Mouse (Mus musculus) frontal cortex, postnatal 14 days (tissue): ENCODE data around the gene Slc2a10.

Experiments
- DNase-seq, 2 experiments: peaks; one replicate each; pipeline ENCODE4 v3.0.0; 2022; ENCODE audit warnings: low spot score in 2 of 2

Gene Slc2a10

GRCm38 (mm10) chr2:165503259-165504203 lies at the start of gene Slc2a10:
Slc2a10 (plus strand) TSS chr2:165503787.
- no peak for DNase-seq

- DNase-seq = no peak
These were observed 46.9 kb upstream of the Slc2a10 start for GRCm38 (mm10) chr2:165456710-165457109.

- no peak for DNase-seq
These were observed 45.4 kb upstream of the Slc2a10 start for GRCm38 (mm10) chr2:165458189-165458588.

DNA sequence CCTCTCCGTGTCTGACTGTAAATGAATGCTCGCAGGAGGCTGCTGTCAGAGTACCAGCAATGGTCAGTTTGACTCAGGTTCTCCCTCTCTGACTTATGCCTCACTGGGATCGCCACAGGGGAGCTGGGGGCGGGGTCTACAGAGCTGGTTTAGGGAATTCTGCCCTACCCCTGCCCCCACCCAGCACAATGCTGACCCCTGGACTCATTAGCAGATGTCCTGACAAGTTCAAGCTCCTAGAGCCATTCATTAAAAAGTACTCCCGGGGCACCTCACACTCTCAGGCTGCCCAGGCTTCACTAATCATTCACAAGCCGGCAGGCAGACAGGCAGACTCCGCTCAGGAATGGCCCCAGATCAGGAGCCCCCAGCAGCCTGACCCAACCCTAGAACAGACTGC lies 43.9 kb upstream of the Slc2a10 start:
- DNase-seq = no peak

- no peak for DNase-seq
These were observed 35.6 kb upstream of the Slc2a10 start for GRCm38 (mm10) chr2:165467824-165468452.

GRCm38 (mm10) chr2:165470167-165470566 lies 33.4 kb upstream of the Slc2a10 start:
- no peak for DNase-seq

DNA sequence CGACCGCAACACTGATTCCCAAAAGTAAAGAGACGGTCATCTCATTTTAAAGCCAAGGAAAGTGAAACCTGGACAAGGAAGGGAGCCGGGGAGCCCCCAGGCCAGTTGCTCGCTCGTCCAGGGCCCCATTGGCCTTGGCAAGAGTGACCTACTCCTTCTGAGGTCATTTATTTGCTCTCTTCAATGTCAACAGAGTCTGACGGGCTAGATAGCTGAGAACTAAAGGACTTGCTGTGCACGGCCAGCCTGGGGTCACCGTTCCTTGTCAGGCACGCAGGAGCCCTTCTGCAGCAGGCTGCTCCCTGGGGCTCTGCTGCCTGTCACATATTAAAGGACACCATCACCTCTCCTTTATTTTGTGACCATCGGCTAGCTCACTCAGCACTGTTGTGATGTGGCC lies 31.6 kb upstream of the Slc2a10 start:
- DNase-seq = no peak

GRCm38 (mm10) chr2:165473003-165473402 lies 30.6 kb upstream of the Slc2a10 start, which contains the start of gene Slc13a3:
Slc13a3 (minus strand) TSS chr2:165473230.
- DNase-seq = no peak

- DNase-seq = no peak
These were observed 28.2 kb upstream of the Slc2a10 start for GRCm38 (mm10) chr2:165475412-165475811.

GRCm38 (mm10) chr2:165475850-165476249 lies 27.7 kb upstream of the Slc2a10 start:
- no peak for DNase-seq

DNA sequence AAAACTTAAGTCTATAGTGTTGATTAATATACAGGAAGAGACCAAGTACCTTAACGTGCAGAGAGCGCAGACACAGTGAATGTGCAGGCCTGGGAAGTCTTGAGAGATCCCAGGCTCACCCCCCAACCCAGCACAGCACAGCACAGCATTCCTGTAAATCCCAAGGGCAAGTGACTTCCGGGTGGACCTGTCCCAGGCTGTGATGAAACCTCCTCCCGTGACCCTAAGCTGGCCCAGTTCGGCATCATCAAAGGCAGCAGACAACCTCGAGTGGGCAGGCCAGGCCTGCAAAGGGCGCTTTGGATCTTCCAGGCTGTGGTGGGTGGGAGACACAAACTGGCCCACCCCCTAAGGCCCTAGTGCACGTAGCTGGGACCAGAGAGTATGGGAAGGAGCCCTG lies 21.6 kb upstream of the Slc2a10 start:
- DNase-seq = no peak

- DNase-seq = no peak
These were observed 19.4 kb upstream of the Slc2a10 start for GRCm38 (mm10) chr2:165484152-165484551.

- DNase-seq = no peak
These were observed 17.8 kb upstream of the Slc2a10 start for GRCm38 (mm10) chr2:165485826-165486225.

DNA sequence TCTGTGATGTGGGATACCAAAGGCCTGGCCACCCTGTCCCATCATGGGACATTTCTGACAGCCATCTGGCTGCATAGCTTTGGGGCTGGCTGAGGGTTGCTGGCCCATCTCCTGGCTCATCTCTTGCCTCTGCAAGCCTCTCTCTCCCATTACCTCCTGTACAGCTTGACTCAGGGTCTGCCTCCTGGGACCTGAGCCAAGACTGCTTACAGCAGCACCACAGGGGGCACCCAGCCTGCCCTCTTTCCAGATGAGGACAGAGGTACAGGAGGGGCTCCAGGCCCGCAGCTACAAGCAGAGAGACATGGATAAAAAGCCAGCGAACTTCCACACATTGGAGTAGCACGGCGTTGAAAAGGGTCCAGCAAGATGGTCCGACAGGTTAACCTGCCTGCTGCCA lies 17.2 kb upstream of the Slc2a10 start:
- no peak for DNase-seq

GRCm38 (mm10) chr2:165486881-165487535 lies 16.6 kb upstream of the Slc2a10 start:
- peak; percentile 46 to 60 for DNase-seq

DNA sequence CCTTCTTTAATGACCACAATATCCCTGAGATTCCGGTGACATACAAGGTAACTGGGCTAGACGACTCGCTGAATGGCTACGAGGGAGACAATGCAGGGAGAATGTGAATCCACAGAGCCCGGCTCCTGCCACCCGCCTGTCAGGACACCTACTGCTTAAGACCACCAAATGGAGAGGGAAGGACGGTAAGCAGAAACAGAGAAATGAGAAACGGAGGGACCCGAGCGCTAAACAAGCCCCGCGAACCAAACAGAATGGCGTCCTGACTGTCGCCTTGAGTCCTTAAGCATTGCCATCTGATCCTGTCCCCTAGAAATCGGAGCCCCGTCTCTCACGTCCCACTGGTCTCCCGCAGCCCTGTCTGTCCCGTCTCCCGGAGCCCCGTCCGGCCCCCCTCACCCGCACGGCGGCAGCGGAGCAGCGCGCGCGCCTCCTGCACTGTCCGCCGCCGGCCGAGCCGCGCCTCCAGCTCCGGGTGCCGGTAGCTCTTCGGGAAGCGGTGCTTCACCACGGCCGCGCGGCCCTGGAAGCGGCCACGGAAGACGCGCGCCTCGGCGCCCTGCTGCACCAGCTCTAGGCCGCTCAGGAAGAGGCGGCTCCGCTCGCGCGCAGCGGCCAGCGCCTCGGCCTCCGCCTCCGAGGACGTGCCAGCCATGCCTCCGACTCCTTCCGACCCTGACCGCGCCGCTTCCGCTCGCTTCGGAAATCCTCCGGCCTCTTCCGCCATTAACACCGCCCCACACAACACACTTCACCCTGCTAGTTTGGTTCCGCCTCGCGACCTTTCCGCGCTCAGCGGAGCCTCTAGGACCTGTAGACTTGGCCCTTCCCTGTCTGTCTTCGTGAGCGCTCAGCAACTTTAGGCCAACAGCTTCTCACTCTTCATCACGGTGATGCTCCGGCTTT lies 10.7 kb upstream of the Slc2a10 start, which contains the start of gene Trp53rka:
TSS of gene Trp53rka (minus strand) at position 677 of the 906 bp plus-strand sequence.
- peak; percentile 69 to 72 for DNase-seq

DNA sequence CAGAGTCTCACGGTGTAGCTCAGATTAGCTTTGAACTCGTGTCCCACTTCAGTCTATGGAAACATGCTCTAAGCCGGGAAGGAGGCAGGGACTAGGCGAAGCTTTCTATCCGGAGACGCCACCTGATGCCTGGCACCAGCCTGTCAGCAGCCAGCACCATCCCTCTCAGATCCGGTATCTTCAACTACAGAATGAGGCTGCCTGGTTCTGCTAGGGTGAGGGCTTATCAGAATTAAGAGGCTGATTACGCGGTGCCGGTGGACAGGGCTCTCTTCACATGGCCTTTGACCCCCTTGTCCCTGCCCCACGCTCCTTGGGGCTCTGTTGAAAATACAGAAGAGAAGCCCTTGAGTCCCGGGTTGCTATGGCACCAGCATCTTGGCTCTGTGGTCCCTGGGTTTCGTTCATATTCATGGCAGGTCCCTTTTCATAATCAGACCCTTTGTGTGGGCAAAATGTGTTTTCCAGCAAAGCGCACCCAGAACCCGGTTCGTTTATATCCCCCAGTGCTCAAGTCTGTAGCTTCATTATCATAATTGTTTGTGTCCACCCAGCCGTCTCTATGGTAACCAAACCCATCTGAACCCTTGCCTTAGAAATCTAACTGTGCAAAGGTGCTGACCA lies 9.9 kb upstream of the Slc2a10 start:
- DNase-seq = peak; percentile 42 to 68

DNA sequence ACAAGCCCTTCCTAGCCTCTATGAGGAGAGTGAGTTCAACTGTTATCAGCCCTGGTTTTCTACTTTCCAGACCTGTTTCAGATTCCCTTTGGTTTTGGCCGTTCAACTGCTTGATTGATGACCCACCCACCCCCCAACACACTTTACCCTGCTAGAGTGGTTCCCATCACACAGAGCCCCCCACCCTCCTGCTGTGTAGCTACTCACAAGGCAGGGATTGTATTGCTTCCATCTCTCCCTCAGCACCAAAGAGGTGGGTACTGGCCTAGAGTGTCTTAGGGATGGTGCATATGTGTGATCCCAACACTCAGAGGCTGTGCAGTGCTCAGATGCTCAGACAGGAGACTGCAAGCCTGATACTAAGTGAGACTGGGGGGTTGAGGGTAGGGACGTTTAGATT lies 9.1 kb upstream of the Slc2a10 start:
- no peak for DNase-seq

DNA sequence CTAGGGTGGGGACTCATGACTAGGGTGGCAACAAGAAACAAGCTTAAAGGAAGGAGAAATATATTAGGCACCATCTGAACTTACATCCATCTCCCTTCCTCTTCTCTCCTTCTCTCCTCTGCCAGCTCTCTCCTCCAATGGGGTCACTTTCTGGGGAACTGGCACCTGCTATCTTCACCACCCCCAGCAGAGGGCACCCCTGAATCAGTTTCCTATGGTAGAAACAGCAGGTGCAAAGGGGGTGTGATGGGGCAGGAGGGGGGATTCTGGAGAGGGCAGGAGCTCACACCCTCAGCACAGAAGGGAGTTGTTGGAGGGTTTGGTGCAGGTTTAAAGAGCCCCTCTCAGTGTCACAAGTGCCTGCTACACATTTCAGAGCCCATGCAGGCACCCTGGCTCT lies 7.3 kb upstream of the Slc2a10 start:
- DNase-seq = peak in 1 of 2 experiments; percentile 55

DNA sequence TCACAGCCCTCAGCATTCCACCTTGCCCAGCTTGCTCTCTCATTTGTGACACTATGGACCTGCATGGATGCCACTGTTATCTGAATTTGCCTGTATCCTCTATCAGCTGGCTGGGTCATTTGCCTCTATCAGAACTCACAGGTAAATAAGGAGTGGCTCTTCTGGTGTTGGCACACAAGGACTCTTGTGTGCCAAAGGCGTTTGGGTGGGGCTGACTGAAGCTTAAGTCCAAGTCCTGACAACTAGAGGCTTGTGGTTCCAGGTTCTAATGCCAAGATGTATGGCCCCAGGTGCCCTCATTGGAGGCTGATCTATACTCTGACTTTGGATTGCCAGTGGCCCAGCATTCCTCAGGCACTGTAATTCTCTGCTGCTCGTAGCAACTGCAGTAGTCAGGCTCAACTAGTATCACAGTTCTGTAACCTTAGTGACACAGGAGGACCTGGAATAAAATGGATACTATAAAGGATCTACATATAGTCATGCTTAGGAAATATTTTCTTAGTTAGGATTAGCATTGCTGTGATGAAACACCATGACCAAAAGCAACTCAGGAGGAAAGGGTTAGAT lies 5.8 kb upstream of the Slc2a10 start:
- no peak for DNase-seq
